Mouse (Mus musculus) MEL (cell line): Measurements from ENCODE around the gene Acoxl. TPM values are rescaled to one million over a fixed set of nuclear protein-coding genes. Genes with fewer than 3 reads are reported as not detected.

Experiments used
- DNase-seq: peaks from one replicate; pipeline ENCODE4 v3.0.0; 2011; ENCODE audit warnings: low read depth, low spot score
- H3K27ac ChIP-seq: 2 replicates; pipeline ENCODE4 v1.5.1; 2012; ENCODE audit warnings: low read depth, mild to moderate bottlenecking, control low read depth, low read length, moderate library complexity; ENCODE audit not compliant: control insufficient read depth
- H3K27me3 ChIP-seq, 2 experiments: fragments of 150-350 bp in 1 of 2; sonication (generic) in 1 of 2; 2 replicates each; pipeline ENCODE4 v1.6.1; 2012; ENCODE audit warnings: low read length in 2 of 2, mild to moderate bottlenecking in 2 of 2, improper control_type of control experiment in 1 of 2, moderate library complexity in 1 of 2; ENCODE audit not compliant: insufficient read depth in 2 of 2, control insufficient read depth in 1 of 2
- H3K36me3 ChIP-seq, 2 experiments: 2 replicates each; pipeline ENCODE4 v1.6.1; 2012 to 2014; ENCODE audit warnings: low read length in 2 of 2, improper control_type of control experiment in 1 of 2, inconsistent platforms in 1 of 2, mild to moderate bottlenecking in 1 of 2; ENCODE audit not compliant: insufficient read depth in 2 of 2, control insufficient read depth in 1 of 2
- H3K4me1 ChIP-seq, 2 experiments: fragments of 150-350 bp in 1 of 2; sonication (generic) in 1 of 2; 2 replicates each; pipeline ENCODE4 v1.6.1; 2012; ENCODE audit warnings: low read length in 2 of 2, improper control_type of control experiment in 1 of 2, mild to moderate bottlenecking in 1 of 2; ENCODE audit not compliant: insufficient read depth in 2 of 2, control insufficient read depth in 1 of 2
- H3K4me3 ChIP-seq, 2 experiments: fragments of 150-350 bp in 1 of 2; sonication (generic) in 1 of 2; 2 replicates each; pipeline ENCODE4 v1.5.1; 2012; ENCODE audit warnings: low read depth in 2 of 2, low read length in 2 of 2, mild to moderate bottlenecking in 2 of 2, moderate library complexity in 2 of 2, control low read depth in 1 of 2, improper control_type of control experiment in 1 of 2; ENCODE audit not compliant: control insufficient read depth in 1 of 2, insufficient read depth in 1 of 2
- H3K79me2 ChIP-seq: 2 replicates; pipeline ENCODE4 v1.6.1; 2012; ENCODE audit warnings: mild to moderate bottlenecking, low read length, moderate library complexity; ENCODE audit not compliant: control insufficient read depth, poor library complexity, insufficient read depth
- H3K9ac ChIP-seq: 2 replicates; pipeline ENCODE4 v1.6.1; 2012; ENCODE audit warnings: low read depth, mild to moderate bottlenecking, control low read depth, low read length, moderate library complexity; ENCODE audit not compliant: control insufficient read depth, poor library complexity, severe bottlenecking
- H3K9me3 ChIP-seq: fragments of 150-350 bp; sonication (generic); replicated peaks from 2 replicates; pipeline ENCODE4 v1.6.1; 2012; ENCODE audit warnings: mild to moderate bottlenecking, low read length, improper control_type of control experiment, moderate library complexity; ENCODE audit not compliant: insufficient read depth
- BHLHE40 ChIP-seq: IDR thresholded peaks from 2 replicates; pipeline ENCODE4 v1.6.1; 2012; ENCODE audit warnings: low read depth, mild to moderate bottlenecking, inconsistent platforms, low read length, improper control_type of control experiment, borderline replicate concordance
- CHD2 ChIP-seq: IDR thresholded peaks from 2 replicates; pipeline ENCODE4 v1.6.1; 2011; ENCODE audit warnings: low read length, improper control_type of control experiment
- CTCF ChIP-seq, 3 experiments: IDR thresholded peaks in 2 of 3; conservative IDR thresholded peaks in 1 of 3; 2 replicates each; pipeline ENCODE4 v1.5.1; 2011 to 2012; ENCODE audit warnings: low read length in 3 of 3, low read depth in 2 of 3, mild to moderate bottlenecking in 2 of 3, improper control_type of control experiment in 1 of 3, inconsistent platforms in 1 of 3, mixed read lengths in 1 of 3, moderate library complexity in 1 of 3; ENCODE audit not compliant: control insufficient read depth in 1 of 3, insufficient read depth in 1 of 3, poor library complexity in 1 of 3, severe bottlenecking in 1 of 3
- E2F4 ChIP-seq: IDR thresholded peaks from 2 replicates; pipeline ENCODE4 v1.6.1; 2011; ENCODE audit warnings: low read depth, low read length, improper control_type of control experiment, borderline replicate concordance
- EP300 ChIP-seq, 2 experiments: IDR thresholded peaks; 2 replicates each; pipeline ENCODE4 v1.6.1; 2011; ENCODE audit warnings: improper control_type of control experiment in 2 of 2, low read length in 2 of 2, low read depth in 1 of 2, mild to moderate bottlenecking in 1 of 2
- ETS1 ChIP-seq: IDR thresholded peaks from 2 replicates; pipeline ENCODE4 v1.6.1; 2012; ENCODE audit warnings: low read depth, mild to moderate bottlenecking, inconsistent platforms, low read length, improper control_type of control experiment, moderate library complexity
- GABPA ChIP-seq: IDR thresholded peaks from 2 replicates; pipeline ENCODE4 v1.6.1; 2012; ENCODE audit warnings: low read depth, mild to moderate bottlenecking, inconsistent platforms, low read length, improper control_type of control experiment, moderate library complexity
- GATA1 ChIP-seq: IDR thresholded peaks from 2 replicates; pipeline ENCODE4 v1.6.1; 2011; ENCODE audit warnings: low read depth, low read length, improper control_type of control experiment
- JUND ChIP-seq: IDR thresholded peaks from 2 replicates; pipeline ENCODE4 v1.6.1; 2011; ENCODE audit warnings: low read depth, mild to moderate bottlenecking, improper control_type of control experiment, low read length
- KAT2A ChIP-seq: conservative IDR thresholded peaks from 2 replicates; pipeline ENCODE4 v1.6.1; 2012; ENCODE audit warnings: low read depth, low read length, improper control_type of control experiment, inconsistent platforms
- MAX ChIP-seq: IDR thresholded peaks from 2 replicates; pipeline ENCODE4 v1.6.1; 2011; ENCODE audit warnings: low read length, improper control_type of control experiment
- MEF2A ChIP-seq: IDR thresholded peaks from 2 replicates; pipeline ENCODE4 v1.6.1; 2014; ENCODE audit warnings: low read depth, mild to moderate bottlenecking, inconsistent platforms, low read length, improper control_type of control experiment; ENCODE audit not compliant: poor library complexity, insufficient replicate concordance, severe bottlenecking; ENCODE audit errors: extremely low read depth
- MXI1 ChIP-seq: IDR thresholded peaks from 2 replicates; pipeline ENCODE4 v1.6.1; 2011; ENCODE audit warnings: mild to moderate bottlenecking, low read depth, low read length, improper control_type of control experiment
- MYB ChIP-seq: IDR thresholded peaks from 2 replicates; pipeline ENCODE4 v1.6.1; 2011; ENCODE audit warnings: mild to moderate bottlenecking, low read depth, low read length, improper control_type of control experiment
- MYC ChIP-seq: IDR thresholded peaks from 2 replicates; pipeline ENCODE4 v1.6.1; 2011; ENCODE audit warnings: low read depth, mild to moderate bottlenecking, low read length, improper control_type of control experiment, moderate library complexity
- NELFE ChIP-seq: IDR thresholded peaks from 2 replicates; pipeline ENCODE4 v1.6.1; 2011; ENCODE audit warnings: low read depth, low read length, improper control_type of control experiment
- POLR2A ChIP-seq, 2 experiments: IDR thresholded peaks; 2 replicates each; pipeline ENCODE4 v1.6.1; 2011 to 2012; ENCODE audit warnings: low read length in 2 of 2, mild to moderate bottlenecking in 2 of 2, control low read depth in 1 of 2, improper control_type of control experiment in 1 of 2, low read depth in 1 of 2, moderate library complexity in 1 of 2; ENCODE audit not compliant: control insufficient read depth in 1 of 2, insufficient read depth in 1 of 2, poor library complexity in 1 of 2
- POLR2AphosphoS2 ChIP-seq: IDR thresholded peaks from 2 replicates; pipeline ENCODE4 v1.6.1; 2011; ENCODE audit warnings: low read length, improper control_type of control experiment
- POLR2AphosphoS5 ChIP-seq: IDR thresholded peaks from 2 replicates; pipeline ENCODE4 v1.6.1; 2012; ENCODE audit warnings: low read depth, borderline replicate concordance, mild to moderate bottlenecking, inconsistent platforms, low read length, moderate library complexity, mixed read lengths
- RAD21 ChIP-seq: IDR thresholded peaks from 2 replicates; pipeline ENCODE4 v1.6.1; 2011; ENCODE audit warnings: mild to moderate bottlenecking, low read depth, low read length, improper control_type of control experiment
- SIN3A ChIP-seq: IDR thresholded peaks from 2 replicates; pipeline ENCODE4 v1.6.1; 2012; ENCODE audit warnings: low read length, improper control_type of control experiment, inconsistent platforms
- TAL1 ChIP-seq: IDR thresholded peaks from 2 replicates; pipeline ENCODE4 v1.6.1; 2012; ENCODE audit warnings: mild to moderate bottlenecking, inconsistent platforms, low read length, moderate library complexity, mixed read lengths
- TCF12 ChIP-seq: IDR thresholded peaks from 2 replicates; pipeline ENCODE4 v1.6.1; 2014; ENCODE audit warnings: low read depth, mild to moderate bottlenecking, inconsistent platforms, low read length, improper control_type of control experiment, moderate library complexity
- UBTF ChIP-seq: IDR thresholded peaks from 2 replicates; pipeline ENCODE4 v1.6.1; 2012; ENCODE audit warnings: low read depth, mild to moderate bottlenecking, inconsistent platforms, low read length, improper control_type of control experiment, moderate library complexity, borderline replicate concordance; ENCODE audit not compliant: insufficient read depth
- ZC3H11A ChIP-seq: IDR thresholded peaks from 2 replicates; pipeline ENCODE4 v1.6.1; 2012; ENCODE audit warnings: low read depth, mild to moderate bottlenecking, inconsistent platforms, low read length, improper control_type of control experiment
- ZKSCAN1 ChIP-seq: IDR thresholded peaks from 2 replicates; pipeline ENCODE4 v1.6.1; 2012; ENCODE audit warnings: low read depth, mild to moderate bottlenecking, inconsistent platforms, low read length, improper control_type of control experiment, moderate library complexity
- ZMIZ1 ChIP-seq: IDR thresholded peaks from 2 replicates; pipeline ENCODE4 v1.6.1; 2012; ENCODE audit warnings: low read depth, mild to moderate bottlenecking, inconsistent platforms, low read length, improper control_type of control experiment, moderate library complexity
- ZNF384 ChIP-seq: IDR thresholded peaks from 2 replicates; pipeline ENCODE4 v1.6.1; 2012; ENCODE audit warnings: low read depth, mild to moderate bottlenecking, inconsistent platforms, low read length, improper control_type of control experiment
- polyA plus RNA-seq, 2 experiments: library from polyadenylated mRNA; stranded (reverse) in 1 of 2; unstranded in 1 of 2; fragments of >175 nt in 1 of 2; fragments of >200 nt in 1 of 2; gene quantifications; 2 replicates each; pipeline versions ENCODE4 v1.2.1 to v1.2.4; 2012; ENCODE audit warnings: low replicate concordance in 2 of 2, low read depth in 1 of 2; ENCODE audit not compliant: insufficient read length in 2 of 2, insufficient read depth in 1 of 2, missing spikeins in 1 of 2
- total RNA-seq: library from RNA; depleted of rRNA; stranded (reverse); fragments of 300-350 nt; gene quantifications from 2 replicates; pipeline ENCODE4 v1.2.3, GENCODE M21; 2012

Acoxl gene
- total and polyA plus RNA-seq, 3 experiments = 0.31 to 0.39 TPM; not detected in 1

DNA sequence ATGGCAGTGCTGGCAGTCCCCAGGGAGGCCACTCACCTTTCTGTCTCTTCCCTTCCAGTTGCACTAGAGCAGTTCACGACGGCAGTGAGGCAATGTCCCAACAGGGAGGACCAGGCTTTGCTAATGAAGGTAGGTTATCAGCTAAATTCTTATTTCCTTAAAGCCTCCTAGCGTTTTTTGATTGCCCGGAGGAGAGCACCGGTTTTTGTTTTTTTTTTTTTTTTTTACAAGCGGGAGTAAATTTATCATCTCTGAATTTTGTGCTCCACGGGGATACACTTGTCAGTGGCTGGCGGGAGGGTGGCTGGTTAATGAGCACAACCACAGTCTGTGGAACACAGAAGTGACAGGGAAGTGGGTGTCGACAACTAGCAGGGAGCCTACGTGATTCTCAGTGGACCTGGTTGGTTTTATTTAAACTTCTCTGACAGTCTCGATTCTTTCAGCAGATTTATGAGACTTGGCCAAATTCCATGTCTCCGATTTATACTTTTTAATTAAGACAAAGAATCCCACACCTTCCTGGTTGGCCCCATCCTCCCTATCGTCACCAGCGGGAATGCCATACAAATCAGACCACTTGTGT, 247.7 kb downstream of the Acoxl start:
- Histone ChIP-seq H3K27me3 (no peaks in the 10 kb centered on the region), H3K9me3 (no peaks in the 10 kb centered on the region), H3K4me3 (peak overlapping the region; percentile 31 to 36; a peak in 3 of 4 replicates), H3K9ac (peak overlapping the region; percentile 22; the same call in 1 of the 2 replicates), H3K36me3 (peaks cover 0 to 37% of the 10 kb centered on the region in 2 experiments; a peak in 2 of 4 replicates), H3K79me2 (no peaks in the 10 kb centered on the region), H3K27ac (peak overlapping the region; percentile 57), H3K4me1 (peaks cover 24 to 26% of the 10 kb centered on the region in 2 experiments)
- TF ChIP-seq ZMIZ1 (no peak), ZC3H11A (no peak), MEF2A (no peak), UBTF (no peak), SIN3A (no peak), JUND (no peak), GATA1 (peak; percentile 36), ZKSCAN1 (no peak), POLR2AphosphoS5 (no peak), MYB (no peak), MYC (no peak), BHLHE40 (no peak), POLR2AphosphoS2 (no peak), NELFE (no peak), E2F4 (no peak), MAX (no peak), CTCF (IDR thresholded peaks at IDR 0.05 in 2 of 3, conservative IDR thresholded peaks at IDR 0.05 in 1 of 3; ENCODE audit: control insufficient read depth in 1 of 3, insufficient read depth in 1 of 3, low read depth in 2 of 3, low read length in 3 of 3, poor library complexity in 1 of 3, severe bottlenecking in 1 of 3) (no peak), TCF12 (peak; percentile 22; the same call in 1 of the 2 replicates), TAL1 (no peak), ETS1 (no peak; the same call in 1 of the 2 replicates), EP300 (IDR thresholded peaks at IDR 0.05; ENCODE audit: low read depth in 1 of 2, low read length in 2 of 2) (peak in 1 of 2 experiments; percentile 21; a peak in 1 of 4 replicates), POLR2A (IDR thresholded peaks at IDR 0.05; ENCODE audit: control insufficient read depth in 1 of 2, insufficient read depth in 1 of 2, low read depth in 1 of 2, low read length in 2 of 2, poor library complexity in 1 of 2) (no peak), CHD2 (no peak), RAD21 (no peak), MXI1 (no peak), GABPA (no peak), KAT2A (no peak), ZNF384 (peak; percentile 93)
- peak; percentile 47 for DNase-seq
